In the genomic region with DNA sequence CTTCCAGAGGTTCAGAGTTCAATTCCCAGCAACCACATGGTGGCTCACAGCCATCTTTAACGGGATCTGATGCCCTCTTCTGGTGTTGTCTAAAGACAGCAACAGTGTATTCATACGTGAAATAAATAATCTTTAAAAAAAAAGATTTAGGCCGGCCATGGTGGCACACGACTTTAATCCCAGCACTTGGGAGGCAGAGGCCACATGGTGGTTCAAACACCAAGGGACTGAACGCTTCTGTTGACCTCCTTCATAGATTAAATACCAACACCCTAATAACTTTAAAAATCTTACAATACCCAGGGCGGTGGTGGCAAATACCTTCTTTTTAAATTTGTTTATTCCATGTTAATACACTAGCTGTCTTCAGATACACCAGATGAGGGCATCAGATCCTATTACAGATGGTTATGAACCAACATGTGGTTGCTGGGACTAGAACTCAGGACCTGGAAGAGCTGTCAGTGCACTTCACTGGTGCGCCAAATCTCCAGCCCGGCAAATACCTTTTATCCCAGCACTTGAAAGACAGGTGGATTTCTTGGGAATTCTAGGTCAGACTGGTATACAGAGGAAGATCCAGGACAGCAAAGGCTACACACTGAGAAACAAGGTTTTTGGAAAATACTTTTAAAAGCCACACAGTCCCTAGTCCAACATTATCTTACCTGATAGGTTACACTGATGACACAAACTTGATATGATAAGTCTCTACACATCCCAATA, we compare ENCODE assay signal across 10 mouse cellular contexts. TPM values are rescaled to one million over a fixed set of nuclear protein-coding genes. Genes with fewer than 3 reads are reported as not detected.
DNase-seq lines count a peak whose midpoint lies in the region; ATAC-seq and TF ChIP-seq lines count a peak whose summit lies in the region.
"Had no signal": no experiment of that assay in that cellular context is flagged by ENCODE, and none has a peak within 500 bp of the region (broad histone marks: within the 10 kb centered on the region; RNA-seq: fewer than 3 reads in every experiment).

No protein-coding gene starts in this region.

- peak overlapping the region; percentile 45 for H3K4me2 ChIP-seq in heart, embryonic 15.5 days
- peak overlapping the region; percentile 36 for H3K4me2 ChIP-seq in lung, postnatal 0 days (replicated peaks; ENCODE audit: low read depth, low read length)
- peak overlapping the region; percentile 1; the same call in 1 of the 2 replicates for H3K4me2 ChIP-seq in hindbrain, embryonic 14.5 days (replicated peaks)
- peak overlapping the region; percentile 22 for H3K4me2 ChIP-seq in stomach, embryonic 16.5 days (ENCODE audit: low read depth, low read length)

- TF ChIP-seq CTCF in lung, postnatal 0 days (IDR thresholded peaks at IDR 0.05), result no peak; the same call in 1 of the 2 replicates

- H3K4me1 ChIP-seq in heart, embryonic 15.5 days (replicated peaks), result peaks cover 33% of the 10 kb centered on the region
- peaks cover under 1% of the 10 kb centered on the region; the same call in 1 of the 2 replicates for H3K4me1 ChIP-seq in lung, postnatal 0 days (ENCODE audit: insufficient read depth, low read depth, low read length)
- H3K4me1 ChIP-seq in hindbrain, embryonic 14.5 days (replicated peaks; ENCODE audit: control insufficient read depth, insufficient read depth, low read length), result peaks cover 22% of the 10 kb centered on the region
- H3K4me1 ChIP-seq in stomach, embryonic 16.5 days (ENCODE audit: control insufficient read depth, insufficient read depth, low read length), result peaks cover 12% of the 10 kb centered on the region

- WGBS in heart, embryonic 15.5 days, result 64% methylated on average over 8 of the region's 8 CpGs
- 49% methylated on average over 8 of the region's 8 CpGs for WGBS in lung, postnatal 0 days
- 77% methylated on average over 8 of the region's 8 CpGs for WGBS in hindbrain, embryonic 14.5 days
- 63% methylated on average over 8 of the region's 8 CpGs for WGBS in stomach, embryonic 16.5 days

- DNase-seq in heart, adult 11 months, result no peak
- DNase-seq in lung, postnatal 0 days (ENCODE audit: low spot score), result no peak
- no peak for DNase-seq in lung, postnatal 36 days
- no peak for DNase-seq in hindbrain, embryonic 14.5 days (ENCODE audit: low spot score)
- DNase-seq in gastrocnemius, postnatal 10 days, result no peak
- DNase-seq: right cerebral cortex, adult 18-20 months had no signal

- H3K4me3 ChIP-seq in heart, embryonic 15.5 days, result peak overlapping the region; percentile 24
- peak overlapping the region; percentile 17; the same call in 1 of the 2 replicates for H3K4me3 ChIP-seq in lung, postnatal 0 days (ENCODE audit: low read depth, low read length)
- H3K4me3 ChIP-seq in hindbrain, embryonic 14.5 days (replicated peaks; ENCODE audit: low read length), result no peak overlapping the region
- H3K4me3 ChIP-seq in stomach, embryonic 16.5 days (replicated peaks; ENCODE audit: low read length), result no peak overlapping the region

- no peaks in the 10 kb centered on the region for H3K27me3 ChIP-seq in heart, embryonic 15.5 days
- H3K27me3 ChIP-seq in lung, postnatal 0 days (replicated peaks; ENCODE audit: insufficient read depth, low read length), result no peaks in the 10 kb centered on the region
- H3K27me3 ChIP-seq in hindbrain, embryonic 14.5 days (ENCODE audit: control insufficient read depth, insufficient read depth, low read length), result no peaks in the 10 kb centered on the region
- no peaks in the 10 kb centered on the region for H3K27me3 ChIP-seq in stomach, embryonic 16.5 days (ENCODE audit: control insufficient read depth, insufficient read depth, low read length)
- H3K27me3 ChIP-seq: megakaryocyte, embryonic 14.5 days had no signal

- ATAC-seq in heart, embryonic 15.5 days (replicated peaks; ENCODE audit: insufficient number of reproducible peaks, insufficient read depth, low FRiP score, low read depth), result no peak
- ATAC-seq in lung, postnatal 0 days, result no peak
- no peak for ATAC-seq in hindbrain, embryonic 14.5 days (ENCODE audit: low FRiP score)
- ATAC-seq in stomach, embryonic 16.5 days (ENCODE audit: insufficient read depth, low FRiP score), result no peak

- H3K27ac ChIP-seq in heart, embryonic 15.5 days, result no peak overlapping the region
- H3K27ac ChIP-seq in lung, postnatal 0 days (ENCODE audit: low read length), result no peak overlapping the region
- H3K27ac ChIP-seq in hindbrain, embryonic 14.5 days, result no peak overlapping the region
- H3K27ac ChIP-seq in stomach, embryonic 16.5 days (ENCODE audit: low read length), result no peak overlapping the region

- peaks cover 17% of the 10 kb centered on the region for H3K36me3 ChIP-seq in heart, embryonic 15.5 days
- peaks cover 15% of the 10 kb centered on the region; the same call in 1 of the 2 replicates for H3K36me3 ChIP-seq in lung, postnatal 0 days (ENCODE audit: insufficient read depth, low read length)
- H3K36me3 ChIP-seq in hindbrain, embryonic 14.5 days (replicated peaks; ENCODE audit: control insufficient read depth, insufficient read depth), result peaks cover 28% of the 10 kb centered on the region
- H3K36me3 ChIP-seq in stomach, embryonic 16.5 days (ENCODE audit: control insufficient read depth, insufficient read depth, low read length), result 0 out of 2 replicates have a peak, but pooled peaks cover 11% of the 10 kb centered on the region

- H3K9me3 ChIP-seq in heart, embryonic 15.5 days (replicated peaks), result no peaks in the 10 kb centered on the region
- no peaks in the 10 kb centered on the region for H3K9me3 ChIP-seq in lung, postnatal 0 days (ENCODE audit: low read length)
- H3K9me3 ChIP-seq in hindbrain, embryonic 14.5 days (ENCODE audit: control insufficient read depth, low read length), result no peaks in the 10 kb centered on the region
- no peaks in the 10 kb centered on the region for H3K9me3 ChIP-seq in stomach, embryonic 16.5 days (replicated peaks; ENCODE audit: control insufficient read depth, low read length)
- H3K9me3 ChIP-seq: megakaryocyte, embryonic 14.5 days had no signal

- TF ChIP-seq EP300 in lung, postnatal 0 days (IDR thresholded peaks at IDR 0.05), result no peak

- no peak overlapping the region for H3K9ac ChIP-seq in heart, embryonic 15.5 days
- no peak overlapping the region for H3K9ac ChIP-seq in lung, postnatal 0 days (replicated peaks; ENCODE audit: low read depth)
- H3K9ac ChIP-seq in hindbrain, embryonic 14.5 days, result no peak overlapping the region
- no peak overlapping the region for H3K9ac ChIP-seq in stomach, embryonic 16.5 days (ENCODE audit: low read length)

RNA-seq across cellular contexts. Expression of gene Gm10382, which starts 3.7 kb away (rescaled TPM):
- 0.30 and 0.48 TPM in 2 replicates for polyA plus RNA-seq in heart, embryonic 15.5 days (2015; fragmentation: Nextera tagmentation; extraction: Ambion mirVana)
- 0.63 and 0.77 TPM in 2 replicates for polyA plus RNA-seq in lung, postnatal 0 days (2015; fragmentation: Nextera tagmentation; extraction: Ambion mirVana)
- 0.63 TPM in 1 of 2 replicates, not detected in the other for polyA plus RNA-seq in hindbrain, embryonic 14.5 days (2014; fragmentation: Nextera tagmentation; extraction: Ambion mirVana)
- 0.32 and 0.37 TPM in 2 replicates for polyA plus RNA-seq in stomach, embryonic 16.5 days (2015; fragmentation: Nextera tagmentation; extraction: Ambion mirVana)
- total RNA-seq in gastrocnemius, postnatal 10 days (2021), result under 1 TPM; 0.19 to 0.36 TPM
- total RNA-seq: gastrocnemius, postnatal 4 days had no signal

RNA-seq across cellular contexts. Expression of gene Ubc, which starts 4.6 kb away (rescaled TPM):
- 782 and 963 TPM in 2 replicates for polyA plus RNA-seq in heart, embryonic 15.5 days (2015; fragmentation: Nextera tagmentation; extraction: Ambion mirVana)
- polyA plus RNA-seq in lung, postnatal 0 days (2015; fragmentation: Nextera tagmentation; extraction: Ambion mirVana), result 751 and 865 TPM in 2 replicates
- polyA plus RNA-seq in hindbrain, embryonic 14.5 days (2014; fragmentation: Nextera tagmentation; extraction: Ambion mirVana), result 1,333 and 1,355 TPM in 2 replicates
- 1,047 and 1,111 TPM in 2 replicates for polyA plus RNA-seq in stomach, embryonic 16.5 days (2015; fragmentation: Nextera tagmentation; extraction: Ambion mirVana)
- 100 to 1,000 TPM; 703 to 712 TPM for total RNA-seq in gastrocnemius, postnatal 10 days (2021)

RNA-seq across cellular contexts. Expression of gene Scarb1, which starts 44.5 kb away (rescaled TPM):
- polyA plus RNA-seq in heart, embryonic 15.5 days (2015; fragmentation: Nextera tagmentation; extraction: Ambion mirVana), result 54.8 and 68.1 TPM in 2 replicates
- polyA plus RNA-seq in lung, postnatal 0 days (2015; fragmentation: Nextera tagmentation; extraction: Ambion mirVana), result 54.9 and 64.9 TPM in 2 replicates
- 36.5 and 39.9 TPM in 2 replicates for polyA plus RNA-seq in hindbrain, embryonic 14.5 days (2014; fragmentation: Nextera tagmentation; extraction: Ambion mirVana)
- 60.6 and 61.4 TPM in 2 replicates for polyA plus RNA-seq in stomach, embryonic 16.5 days (2015; fragmentation: Nextera tagmentation; extraction: Ambion mirVana)
- 10 to 100 TPM; 49.8 to 58.0 TPM for total RNA-seq in gastrocnemius, postnatal 10 days (2021)

RNA-seq across cellular contexts. Expression of gene Dhx37, which starts 48.5 kb away (rescaled TPM):
- polyA plus RNA-seq in heart, embryonic 15.5 days (2015; fragmentation: Nextera tagmentation; extraction: Ambion mirVana), result 7.0 and 10.4 TPM in 2 replicates
- 4.3 and 5.9 TPM in 2 replicates for polyA plus RNA-seq in lung, postnatal 0 days (2015; fragmentation: Nextera tagmentation; extraction: Ambion mirVana)
- polyA plus RNA-seq in hindbrain, embryonic 14.5 days (2014; fragmentation: Nextera tagmentation; extraction: Ambion mirVana), result 6.8 and 10.2 TPM in 2 replicates
- polyA plus RNA-seq in stomach, embryonic 16.5 days (2015; fragmentation: Nextera tagmentation; extraction: Ambion mirVana), result 8.4 and 10.8 TPM in 2 replicates
- total RNA-seq in gastrocnemius, postnatal 10 days (2021), result 1 to 10 TPM; 3.7 to 4.6 TPM

RNA-seq across cellular contexts. Expression of gene Bri3bp, which starts 56.0 kb away (rescaled TPM):
- 36.5 and 40.7 TPM in 2 replicates for polyA plus RNA-seq in heart, embryonic 15.5 days (2015; fragmentation: Nextera tagmentation; extraction: Ambion mirVana)
- 12.8 and 13.3 TPM in 2 replicates for polyA plus RNA-seq in lung, postnatal 0 days (2015; fragmentation: Nextera tagmentation; extraction: Ambion mirVana)
- 34.3 and 36.7 TPM in 2 replicates for polyA plus RNA-seq in hindbrain, embryonic 14.5 days (2014; fragmentation: Nextera tagmentation; extraction: Ambion mirVana)
- polyA plus RNA-seq in stomach, embryonic 16.5 days (2015; fragmentation: Nextera tagmentation; extraction: Ambion mirVana), result 27.7 and 31.8 TPM in 2 replicates
- total RNA-seq in gastrocnemius, postnatal 10 days (2021), result 1 to 10 TPM; 7.6 to 8.0 TPM

Comparison
In these comparisons a context has a peak if more than half of its experiments do, and no peak if none do; other contexts are left out.
1. H3K4me3 ChIP-seq: peak in heart, embryonic 15.5 days (single experiment) and lung, postnatal 0 days (single experiment); none in hindbrain, embryonic 14.5 days (single experiment) and stomach, embryonic 16.5 days (single experiment).
2. Peak in every context shown above with its lines, with median percentiles within 50 percentile points of each other: H3K4me2 ChIP-seq.